Mouse (Mus musculus) lung, adult 18-20 months (tissue): ENCODE data around the gene Mapt.

Experiments used
- DNase-seq, 2 experiments: peaks; one replicate each; pipeline ENCODE4 v3.0.0; 2022; ENCODE audit warnings: mixed read lengths in 2 of 2

The Mapt gene

DNA sequence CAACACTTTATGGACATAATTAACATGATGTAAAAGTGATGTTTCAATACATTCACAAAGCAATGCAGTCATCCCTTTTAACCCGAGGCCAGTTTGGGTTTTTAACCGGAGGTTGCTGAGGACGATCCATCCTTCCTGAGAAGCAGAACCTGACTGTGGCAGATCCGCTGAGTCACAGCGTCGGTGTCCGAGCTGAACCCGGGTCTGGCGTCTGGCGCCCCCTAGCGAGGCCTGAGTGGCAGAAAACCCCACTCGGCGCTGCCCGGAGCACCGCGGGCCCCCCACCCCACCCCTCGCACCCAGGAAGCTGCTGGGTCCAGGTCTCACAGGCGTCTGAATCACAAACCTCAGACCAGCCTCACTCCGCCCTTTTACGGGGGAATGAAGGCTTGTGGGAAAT, 47.0 kb downstream of the Mapt start:
- peak; percentile 42 to 66 for DNase-seq

- no peak for DNase-seq
Measured at GRCm38 (mm10) chr11:104279049-104279448, 47.9 kb downstream of the Mapt start.

DNA sequence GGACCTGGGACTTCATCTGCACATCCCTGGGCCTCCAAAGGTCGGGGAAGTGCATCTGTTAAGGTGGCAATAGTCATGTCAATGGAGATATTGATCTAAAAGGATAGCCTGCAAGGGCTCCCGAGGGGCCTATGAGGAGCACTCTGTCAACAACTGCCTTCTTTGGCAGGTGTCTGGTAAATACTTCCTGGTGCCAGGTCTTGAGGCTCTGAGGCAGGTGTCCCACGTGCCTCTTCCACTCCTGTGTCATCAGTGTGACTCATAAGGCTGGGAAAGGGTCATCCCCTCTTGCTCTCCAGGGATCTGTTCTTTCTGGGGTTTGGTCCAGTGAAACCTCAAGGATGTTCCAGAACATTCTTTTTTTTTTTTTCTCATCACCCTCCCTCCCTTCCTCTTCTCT, 48.3 kb downstream of the Mapt start:
- no peak for DNase-seq

DNA sequence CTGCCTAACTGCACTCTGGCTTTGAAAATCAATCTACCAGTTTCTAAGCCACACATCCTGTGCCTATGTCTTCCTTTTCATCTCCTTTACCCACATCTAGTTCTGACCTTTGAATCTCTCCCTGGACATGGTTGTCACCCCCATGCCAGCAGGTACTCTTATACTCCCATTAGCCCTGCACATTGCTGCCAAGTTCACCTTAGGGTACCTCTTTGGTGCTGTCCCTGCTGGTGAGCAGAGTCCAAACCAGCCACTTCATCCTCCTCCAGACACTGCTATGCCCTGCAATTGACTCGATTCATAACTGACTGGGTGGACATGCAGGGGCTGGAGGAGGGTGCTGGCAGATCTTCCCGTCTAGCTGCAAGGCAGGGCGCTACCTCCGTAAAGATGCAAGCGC, 50.3 kb downstream of the Mapt start:
- DNase-seq, result no peak

GRCm38 (mm10) chr11:104287113-104287512, 55.9 kb downstream of the Mapt start:
- no peak for DNase-seq

GRCm38 (mm10) chr11:104288835-104289198, 57.6 kb downstream of the Mapt start:
- no peak for DNase-seq

GRCm38 (mm10) chr11:104289199-104290031, 58.2 kb downstream of the Mapt start:
- DNase-seq, result peak; percentile 54 to 64

- no peak for DNase-seq
Measured at GRCm38 (mm10) chr11:104292443-104293220, 61.4 kb downstream of the Mapt start.

DNA sequence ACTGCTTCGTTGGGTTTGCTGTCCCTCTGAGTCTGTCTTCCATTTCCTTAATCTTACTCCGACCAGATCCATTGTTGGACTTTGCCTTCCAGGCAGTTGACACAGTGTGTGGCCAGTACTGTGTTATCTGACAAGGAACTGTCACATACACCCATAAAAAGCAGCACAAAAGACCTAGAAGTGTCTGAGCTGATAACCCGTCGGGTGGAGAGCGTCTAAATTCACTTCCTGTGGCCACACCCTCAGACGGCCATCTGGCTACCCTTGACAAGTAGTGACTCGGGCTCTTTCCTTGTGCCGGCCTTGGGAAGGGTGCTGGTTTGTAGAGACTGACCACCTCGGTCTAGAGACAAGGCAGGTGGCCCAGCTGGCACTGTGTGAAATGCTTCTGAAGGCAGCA, 62.1 kb downstream of the Mapt start:
- DNase-seq, result no peak

DNA sequence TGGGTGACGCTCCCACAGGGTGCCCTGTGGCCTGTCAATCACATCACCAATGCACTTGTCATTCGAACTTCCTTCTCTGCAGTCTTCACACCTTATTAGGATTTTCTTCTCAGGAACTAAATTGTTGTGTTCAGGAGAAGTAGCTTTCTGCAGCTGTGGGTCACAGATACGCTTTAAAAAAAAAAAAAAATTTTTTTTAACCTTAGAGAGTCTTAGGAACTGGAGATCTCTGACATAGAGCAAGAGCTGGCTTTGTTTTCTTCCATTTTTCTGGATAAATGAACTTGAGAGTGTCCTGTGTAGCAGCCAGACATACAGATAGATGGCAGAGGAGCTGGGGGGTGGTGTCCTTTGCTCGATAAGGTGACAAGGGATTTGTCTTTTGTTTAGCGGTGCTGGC, 64.0 kb downstream of the Mapt start:
- no peak for DNase-seq

- no peak for DNase-seq
Measured at GRCm38 (mm10) chr11:104295656-104296055, 64.5 kb downstream of the Mapt start.

DNA sequence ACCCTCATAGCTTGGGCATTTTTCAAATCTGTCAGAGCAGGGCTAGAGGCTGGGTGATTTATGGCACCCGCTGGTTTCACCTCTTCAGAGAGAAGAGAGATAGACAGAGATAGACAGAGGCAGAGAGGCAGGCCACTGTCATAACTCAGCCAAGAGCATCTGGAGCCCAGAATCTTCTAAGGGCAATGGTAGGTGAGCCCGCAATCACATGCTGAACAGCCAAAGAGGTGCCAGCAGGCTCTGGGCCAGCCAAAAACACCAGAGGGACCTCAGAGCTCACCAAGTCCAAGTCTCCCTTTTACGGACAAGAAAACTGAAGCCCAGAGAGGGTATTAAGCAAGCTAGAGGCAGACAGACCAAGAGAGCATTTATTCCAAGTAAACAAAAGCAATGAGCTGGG, 66.5 kb downstream of the Mapt start:
- no peak for DNase-seq

GRCm38 (mm10) chr11:104302628-104303027, 71.4 kb downstream of the Mapt start:
- DNase-seq, result no peak

- DNase-seq, result no peak
Measured at GRCm38 (mm10) chr11:104303088-104303960, 72.1 kb downstream of the Mapt start.

- no peak for DNase-seq
Measured at GRCm38 (mm10) chr11:104305711-104306110, 74.5 kb downstream of the Mapt start.

DNA sequence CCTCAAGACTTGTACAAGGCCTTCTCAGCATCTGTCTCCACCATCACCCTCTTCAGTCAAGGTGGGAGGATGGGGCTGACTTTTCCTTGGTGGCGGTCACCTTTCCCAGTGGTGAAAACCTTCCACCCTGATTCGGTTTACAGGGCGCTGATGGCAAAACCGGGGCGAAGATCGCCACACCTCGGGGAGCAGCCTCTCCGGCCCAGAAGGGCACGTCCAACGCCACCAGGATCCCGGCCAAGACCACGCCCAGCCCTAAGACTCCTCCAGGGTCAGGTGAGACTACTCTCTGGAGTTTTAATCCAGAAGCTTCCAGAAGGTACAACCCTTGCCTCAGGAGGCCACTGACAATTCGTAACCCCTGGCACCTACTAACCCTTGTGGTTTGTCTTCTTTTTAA, 75.3 kb downstream of the Mapt start:
- DNase-seq, result no peak

DNA sequence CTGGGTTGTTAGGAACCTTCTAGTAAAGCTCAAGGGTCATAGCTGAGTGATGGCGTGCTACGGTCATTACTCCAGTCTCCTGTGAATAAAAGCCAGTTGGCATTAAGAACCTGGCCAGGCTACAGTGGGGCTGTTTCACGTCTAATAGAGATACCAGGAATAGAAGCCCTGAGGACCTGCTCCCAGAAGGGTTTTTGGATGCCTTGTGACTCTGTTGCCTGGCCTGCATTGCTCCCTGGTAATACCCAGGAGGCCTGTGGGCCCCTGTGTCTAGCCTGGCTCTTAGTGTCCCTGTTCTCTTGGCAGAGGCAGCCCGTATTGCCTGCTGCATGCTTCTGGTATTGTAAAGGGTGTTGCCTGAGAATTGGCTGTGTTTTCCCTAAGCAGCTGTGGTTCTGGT, 75.9 kb downstream of the Mapt start:
- no peak for DNase-seq

GRCm38 (mm10) chr11:104309377-104310225, 78.4 kb downstream of the Mapt start:
- DNase-seq, result no peak

- DNase-seq, result peak in 1 of 2 experiments; percentile 28
Measured at GRCm38 (mm10) chr11:104310226-104310887, 79.2 kb downstream of the Mapt start.

- DNase-seq, result no peak
Measured at GRCm38 (mm10) chr11:104311643-104312042, 80.5 kb downstream of the Mapt start.

DNA sequence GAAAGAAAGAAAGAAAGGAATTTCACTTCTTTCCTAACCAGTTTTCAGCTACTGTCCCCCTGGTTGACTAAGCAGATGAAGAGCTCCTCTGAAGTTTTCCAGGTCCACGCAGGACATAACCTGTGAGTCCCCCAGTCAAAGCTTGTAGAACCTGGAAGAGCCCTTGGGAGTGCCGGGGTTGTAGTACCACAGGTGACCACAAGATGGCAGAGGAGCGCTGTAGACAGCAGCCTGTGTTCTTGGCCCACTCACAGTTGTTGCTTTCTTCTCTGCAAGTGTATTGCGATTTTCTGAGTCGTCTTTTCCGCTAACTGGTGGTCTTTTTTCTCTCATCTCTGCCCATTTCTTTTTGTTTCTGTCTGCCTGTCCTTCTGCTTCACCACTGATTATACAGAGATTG, 84.5 kb downstream of the Mapt start:
- peak; percentile 70 to 77 for DNase-seq
